Mouse (Mus musculus) heart, postnatal 0 days (tissue): ENCODE measurements at regions not wholly inside any gene's neighbourhood (a gene's known extent, or its start where the extent isn't known, plus 50 kb on each side); places are given as distances from the start of the nearest gene placed in this dataset.

Experiments
- CTCF ChIP-seq: IDR thresholded peaks from 2 replicates; pipeline ENCODE4 v1.5.1; 2016; ENCODE audit warnings: antibody characterized with exemption, control low read depth, low read depth
- EP300 ChIP-seq: IDR thresholded peaks from 2 replicates; pipeline ENCODE4 v1.6.1; 2016; ENCODE audit warnings: antibody characterized with exemption, low read depth

DNA sequence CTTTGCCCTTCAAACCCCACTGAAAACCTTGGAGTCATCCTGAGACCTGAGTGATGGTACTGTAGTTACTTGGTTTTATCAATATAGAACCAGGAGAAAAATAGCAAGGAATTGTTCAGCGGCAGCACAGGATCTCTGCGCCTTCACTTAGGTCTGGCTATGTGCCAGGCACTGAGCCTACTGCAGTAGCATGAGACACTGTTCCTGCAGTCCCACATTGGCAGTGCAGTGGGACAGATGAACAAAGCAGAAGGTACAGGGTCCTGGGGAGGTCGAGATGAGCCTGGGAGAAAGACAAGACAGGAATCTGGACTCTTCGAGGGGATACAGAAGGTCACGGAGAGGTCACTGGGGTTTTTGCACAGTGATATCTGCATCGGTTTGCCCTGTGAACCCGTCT lies 88.5 kb upstream of the 1110032F04Rik start:
- TF ChIP-seq EP300 (no peak), CTCF (no peak)
